Mouse (Mus musculus) CH12.LX (cell line): ENCODE data around the gene Ctsl. TPM values are rescaled to one million over a fixed set of nuclear protein-coding genes. Genes with fewer than 3 reads are reported as not detected.

ENCODE experiments used
- DNase-seq: peaks from one replicate; pipeline ENCODE4 v3.0.0-alpha.2; 2013; ENCODE audit errors: extremely low read depth
- H3K27ac ChIP-seq: 2 replicates; pipeline ENCODE4 v1.5.1; 2012; ENCODE audit warnings: low read depth, mild to moderate bottlenecking, control low read depth, moderate library complexity; ENCODE audit not compliant: insufficient read depth
- H3K27me3 ChIP-seq: replicated peaks from 2 replicates; pipeline ENCODE3; 2012; ENCODE audit warnings: inconsistent platforms
- H3K36me3 ChIP-seq, 2 experiments: replicated peaks in 1 of 2; 2 replicates each; pipeline versions ENCODE3 to v1.6.1; 2012; ENCODE audit warnings: inconsistent platforms in 1 of 2, low read length in 1 of 2, mild to moderate bottlenecking in 1 of 2, mixed read lengths in 1 of 2, moderate library complexity in 1 of 2; ENCODE audit not compliant: control insufficient read depth in 1 of 2, insufficient read depth in 1 of 2
- H3K4me1 ChIP-seq, 2 experiments: 2 replicates each; pipeline ENCODE4 v1.6.1; 2012; ENCODE audit warnings: inconsistent platforms in 1 of 2, moderate library complexity in 1 of 2; ENCODE audit not compliant: insufficient read depth in 2 of 2, control insufficient read depth in 1 of 2
- H3K4me2 ChIP-seq: 2 replicates; pipeline ENCODE4 v1.6.1; 2012; ENCODE audit warnings: low read depth, mild to moderate bottlenecking, control low read depth; ENCODE audit not compliant: poor library complexity, insufficient read depth, severe bottlenecking
- H3K4me3 ChIP-seq, 3 experiments: fragments of 150-350 bp in 1 of 3; sonication (generic) in 1 of 3; replicated peaks in 1 of 3; 2 replicates each; pipeline versions ENCODE3 to v1.5.1; 2011 to 2012; ENCODE audit warnings: low read depth in 2 of 3, low read length in 2 of 3, mild to moderate bottlenecking in 2 of 3, moderate library complexity in 2 of 3, control low read depth in 1 of 3, improper control_type of control experiment in 1 of 3, inconsistent platforms in 1 of 3, mixed read lengths in 1 of 3; ENCODE audit not compliant: poor library complexity in 1 of 3
- H3K79me2 ChIP-seq: replicated peaks from 2 replicates; pipeline ENCODE4 v1.6.1; 2012; ENCODE audit warnings: mild to moderate bottlenecking, moderate library complexity; ENCODE audit not compliant: control insufficient read depth, poor library complexity, insufficient read depth, severe bottlenecking; ENCODE audit errors: extremely low read depth
- H3K9ac ChIP-seq: 2 replicates; pipeline ENCODE4 v1.6.1; 2012; ENCODE audit warnings: low read depth, mild to moderate bottlenecking, control low read depth, moderate library complexity; ENCODE audit not compliant: insufficient read depth
- H3K9me3 ChIP-seq: replicated peaks from 2 replicates; pipeline ENCODE3; 2012; ENCODE audit warnings: low read length, inconsistent platforms, mixed read lengths
- CHD1 ChIP-seq: IDR thresholded peaks from 2 replicates; pipeline ENCODE4 v1.6.1; 2012; ENCODE audit warnings: low read depth, low read length, improper control_type of control experiment, inconsistent platforms
- CHD2 ChIP-seq: IDR thresholded peaks from 2 replicates; pipeline ENCODE4 v1.6.1; 2011; ENCODE audit warnings: low read length, improper control_type of control experiment
- E2F4 ChIP-seq: IDR thresholded peaks from 2 replicates; pipeline ENCODE4 v1.6.1; 2011; ENCODE audit warnings: low read depth, low read length, improper control_type of control experiment; ENCODE audit not compliant: insufficient replicate concordance
- ELF1 ChIP-seq: IDR thresholded peaks from 2 replicates; pipeline ENCODE4 v1.6.1; 2014; ENCODE audit warnings: low read depth, mild to moderate bottlenecking, inconsistent platforms, low read length, improper control_type of control experiment
- EP300 ChIP-seq: IDR thresholded peaks from 2 replicates; pipeline ENCODE4 v1.6.1; 2011; ENCODE audit warnings: low read length, improper control_type of control experiment
- ETS1 ChIP-seq: conservative IDR thresholded peaks from 2 replicates; pipeline ENCODE4 v1.6.1; 2012; ENCODE audit warnings: low read depth, mild to moderate bottlenecking, inconsistent platforms, low read length, improper control_type of control experiment, moderate library complexity
- IRF4 ChIP-seq: IDR thresholded peaks from 2 replicates; pipeline ENCODE4 v1.6.1; 2014; ENCODE audit warnings: low read depth, mild to moderate bottlenecking, inconsistent platforms, low read length, improper control_type of control experiment
- MAFK ChIP-seq: IDR thresholded peaks from 2 replicates; pipeline ENCODE4 v1.6.1; 2011; ENCODE audit warnings: low read length, improper control_type of control experiment; ENCODE audit not compliant: insufficient replicate concordance
- MAX ChIP-seq: IDR thresholded peaks from 2 replicates; pipeline ENCODE4 v1.6.1; 2011; ENCODE audit warnings: low read length, improper control_type of control experiment
- MEF2A ChIP-seq: IDR thresholded peaks from 2 replicates; pipeline ENCODE4 v1.6.1; 2014; ENCODE audit warnings: low read depth, mild to moderate bottlenecking, inconsistent platforms, low read length, improper control_type of control experiment, borderline replicate concordance
- MYC ChIP-seq: IDR thresholded peaks from 2 replicates; pipeline ENCODE4 v1.6.1; 2011; ENCODE audit warnings: low read depth, mild to moderate bottlenecking, improper control_type of control experiment, low read length
- NELFE ChIP-seq: IDR thresholded peaks from 2 replicates; pipeline ENCODE4 v1.6.1; 2011; ENCODE audit warnings: low read depth, low read length, improper control_type of control experiment
- PAX5 ChIP-seq: IDR thresholded peaks from 2 replicates; pipeline ENCODE4 v1.6.1; 2012; ENCODE audit warnings: low read length, inconsistent platforms, mixed read lengths
- RAD21 ChIP-seq: IDR thresholded peaks from 2 replicates; pipeline ENCODE4 v1.6.1; 2011; ENCODE audit warnings: low read depth, mild to moderate bottlenecking, low read length, improper control_type of control experiment, moderate library complexity
- RCOR1 ChIP-seq: conservative IDR thresholded peaks from 2 replicates; pipeline ENCODE4 v1.6.1; 2012; ENCODE audit warnings: low read depth, mild to moderate bottlenecking, inconsistent platforms, low read length, improper control_type of control experiment
- SIN3A ChIP-seq: IDR thresholded peaks from 2 replicates; pipeline ENCODE4 v1.6.1; 2012; ENCODE audit warnings: low read length, improper control_type of control experiment, inconsistent platforms
- UBTF ChIP-seq: IDR thresholded peaks from 2 replicates; pipeline ENCODE4 v1.6.1; 2012; ENCODE audit warnings: low read depth, mild to moderate bottlenecking, inconsistent platforms, low read length, improper control_type of control experiment, moderate library complexity
- USF1 ChIP-seq: IDR thresholded peaks from 2 replicates; pipeline ENCODE4 v1.6.1; 2014; ENCODE audit warnings: low read depth, mild to moderate bottlenecking, inconsistent platforms, low read length, improper control_type of control experiment
- USF2 ChIP-seq: conservative IDR thresholded peaks from 2 replicates; pipeline ENCODE4 v1.6.1; 2011; ENCODE audit warnings: low read depth, low read length, improper control_type of control experiment
- ZC3H11A ChIP-seq: IDR thresholded peaks from 2 replicates; pipeline ENCODE4 v1.6.1; 2012; ENCODE audit warnings: low read depth, mild to moderate bottlenecking, inconsistent platforms, low read length, improper control_type of control experiment
- ZKSCAN1 ChIP-seq: IDR thresholded peaks from 2 replicates; pipeline ENCODE4 v1.6.1; 2012; ENCODE audit warnings: low read depth, inconsistent platforms, low read length, improper control_type of control experiment, borderline replicate concordance
- dilution Hi-C: fragments of 300-500 bp; cut with MboI; formaldehyde crosslinking; loops from 2 replicates; pipeline ENCODE4 v1.14.3; 2020; ENCODE audit warnings: low sequenced_read_pairs; ENCODE audit not compliant: extremely low pct_unique_long_range_greater_than_20kb, extremely low pct_ligation_motif_present
- in situ Hi-C: fragments of 300-500 bp; cut with MboI; formaldehyde crosslinking; loops from 3 replicates; pipeline ENCODE4 v1.14.3; 2019; ENCODE audit warnings: low sequenced_read_pairs, low pct_ligation_motif_present, low pct_unique_long_range_greater_than_20kb, mixed read lengths
- polyA plus RNA-seq: library from polyadenylated mRNA; unstranded; fragments of >175 nt; gene quantifications from 2 replicates; pipeline ENCODE4 v1.2.1, GENCODE M21; 2012; ENCODE audit warnings: low read depth; ENCODE audit not compliant: insufficient read length
- total RNA-seq, 2 experiments: library from RNA; depleted of rRNA; stranded (reverse); fragments of 300-350 nt in 1 of 2; fragments of >200 nt in 1 of 2; gene quantifications; 2 replicates each; pipeline ENCODE4 v1.2.3; 2012 to 2014

Ctsl gene
- total and polyA plus RNA-seq, 3 experiments, result 0.89 to 6.5 (median 4.6) TPM

- no peak overlapping the region for H3K4me3 ChIP-seq
- H3K9ac ChIP-seq, result no peak overlapping the region
- no peaks in the 10 kb centered on the region for H3K9me3 ChIP-seq
- TF ChIP-seq E2F4, result no peak
- TF ChIP-seq USF1, result no peak
- no peak overlapping the region for H3K4me2 ChIP-seq
- H3K79me2 ChIP-seq, result no peaks in the 10 kb centered on the region
- H3K36me3 ChIP-seq, result no peaks in the 10 kb centered on the region
- dilution Hi-C loops (no loop called here), in situ Hi-C loops (no loop called here)
- no peak for DNase-seq
- no peaks in the 10 kb centered on the region for H3K4me1 ChIP-seq
- H3K27me3 ChIP-seq, result no peaks in the 10 kb centered on the region
- no peak overlapping the region for H3K27ac ChIP-seq
These were observed 27.1 kb downstream of the Ctsl start for GRCm38 (mm10) chr13:64343598-64343997.

GRCm38 (mm10) chr13:64335546-64336132, 35.1 kb downstream of the Ctsl start:
- no peaks in the 10 kb centered on the region for H3K9me3 ChIP-seq
- no peak overlapping the region for H3K9ac ChIP-seq
- H3K27me3 ChIP-seq, result no peaks in the 10 kb centered on the region
- no peak for DNase-seq
- no peak for TF ChIP-seq MAFK
- TF ChIP-seq, all 38 proteins: peak for 0
- H3K4me1 ChIP-seq, result no peaks in the 10 kb centered on the region
- no peak overlapping the region for H3K4me2 ChIP-seq
- dilution Hi-C loops, result no loop called here
- H3K27ac ChIP-seq, result no peak overlapping the region
- H3K4me3 ChIP-seq, result no peak overlapping the region
- no peaks in the 10 kb centered on the region for H3K36me3 ChIP-seq
- no peaks in the 10 kb centered on the region for H3K79me2 ChIP-seq
- in situ Hi-C loops, result no loop called here

GRCm38 (mm10) chr13:64333102-64333501, 37.6 kb downstream of the Ctsl start:
- Histone ChIP-seq H3K27me3 (no peaks in the 10 kb centered on the region), H3K79me2 (no peaks in the 10 kb centered on the region), H3K4me1 (no peaks in the 10 kb centered on the region), H3K4me2 (no peak overlapping the region), H3K27ac (no peak overlapping the region), H3K4me3 (no peak overlapping the region), H3K9me3 (no peaks in the 10 kb centered on the region), H3K9ac (no peak overlapping the region), H3K36me3 (no peaks in the 10 kb centered on the region)
- in situ Hi-C loops (no loop called here), dilution Hi-C loops (no loop called here)
- no peak for TF ChIP-seq RCOR1
- no peak for TF ChIP-seq UBTF
- TF ChIP-seq PAX5, result no peak
- TF ChIP-seq ZKSCAN1, result no peak
- TF ChIP-seq ELF1, result no peak
- TF ChIP-seq E2F4, result no peak
- no peak for TF ChIP-seq ETS1
- TF ChIP-seq EP300, result no peak
- no peak for TF ChIP-seq CHD2
- no peak for TF ChIP-seq USF2
- no peak for TF ChIP-seq IRF4
- no peak for TF ChIP-seq NELFE
- TF ChIP-seq MEF2A, result no peak
- no peak for TF ChIP-seq MYC
- TF ChIP-seq ZC3H11A, result no peak
- TF ChIP-seq RAD21, result no peak
- TF ChIP-seq SIN3A, result no peak
- TF ChIP-seq MAX, result no peak
- TF ChIP-seq CHD1, result no peak
- DNase-seq, result no peak
